Mouse (Mus musculus) CD4-positive helper T cell, adult 2 months (primary cell): ENCODE data around the gene Arhgef17.
A peak's percentile ranks its signal among the peaks of the same experiment; 100 is the strongest.
"Not testable (repeated sequence)": the region's sequence is repeated elsewhere in the genome, so short reads cannot be mapped to it uniquely, and the experiment has no call there.

Experiments used
- DNase-seq: peaks from one replicate; pipeline ENCODE4 v3.0.0-alpha.2; 2012; ENCODE audit warnings: low read depth, missing footprints, low spot score

The Arhgef17 gene

DNA sequence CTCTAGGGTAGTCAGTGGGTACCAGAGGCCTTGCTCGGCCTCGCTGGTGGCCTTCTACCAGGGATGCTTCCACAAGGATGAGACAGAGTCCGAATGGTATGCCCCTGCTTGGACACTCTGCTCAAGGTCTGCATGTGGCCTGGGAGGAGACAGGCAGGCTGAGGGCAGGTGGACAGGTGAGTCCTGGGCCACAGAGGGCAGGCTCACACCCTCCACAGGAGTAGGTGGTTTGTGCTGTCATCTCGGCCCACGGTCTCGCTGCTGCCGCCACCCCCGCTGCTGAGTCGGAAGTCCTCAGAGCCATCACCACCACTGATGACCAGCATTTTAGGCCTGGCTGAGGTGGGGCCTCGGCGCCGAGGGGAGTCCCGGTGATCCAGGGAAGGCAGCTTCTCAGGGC, 58.7 kb downstream of the Arhgef17 start:
- no peak for DNase-seq

DNA sequence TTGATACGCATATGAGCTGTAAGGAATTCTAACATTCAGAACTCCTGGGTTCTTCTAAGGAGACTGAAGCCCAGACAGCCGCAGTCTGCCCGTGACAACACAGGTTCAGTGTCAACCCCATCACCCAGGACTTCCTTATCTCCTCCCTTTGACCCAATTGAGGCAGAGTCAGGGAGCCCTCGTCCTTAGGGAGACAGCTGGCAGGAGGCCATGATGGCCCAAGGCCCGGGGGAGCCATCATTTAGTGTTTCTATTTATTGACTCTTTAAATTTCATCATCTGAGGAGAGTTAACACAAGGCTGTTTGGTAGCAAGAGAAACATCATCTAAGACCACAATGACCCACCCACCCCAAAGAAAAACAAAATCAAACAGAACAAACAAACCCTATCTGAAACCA, 60.0 kb downstream of the Arhgef17 start:
- no peak for DNase-seq

- DNase-seq, result no peak
Observed at GRCm38 (mm10) chr7:100871355-100871754, 60.6 kb downstream of the Arhgef17 start.

DNA sequence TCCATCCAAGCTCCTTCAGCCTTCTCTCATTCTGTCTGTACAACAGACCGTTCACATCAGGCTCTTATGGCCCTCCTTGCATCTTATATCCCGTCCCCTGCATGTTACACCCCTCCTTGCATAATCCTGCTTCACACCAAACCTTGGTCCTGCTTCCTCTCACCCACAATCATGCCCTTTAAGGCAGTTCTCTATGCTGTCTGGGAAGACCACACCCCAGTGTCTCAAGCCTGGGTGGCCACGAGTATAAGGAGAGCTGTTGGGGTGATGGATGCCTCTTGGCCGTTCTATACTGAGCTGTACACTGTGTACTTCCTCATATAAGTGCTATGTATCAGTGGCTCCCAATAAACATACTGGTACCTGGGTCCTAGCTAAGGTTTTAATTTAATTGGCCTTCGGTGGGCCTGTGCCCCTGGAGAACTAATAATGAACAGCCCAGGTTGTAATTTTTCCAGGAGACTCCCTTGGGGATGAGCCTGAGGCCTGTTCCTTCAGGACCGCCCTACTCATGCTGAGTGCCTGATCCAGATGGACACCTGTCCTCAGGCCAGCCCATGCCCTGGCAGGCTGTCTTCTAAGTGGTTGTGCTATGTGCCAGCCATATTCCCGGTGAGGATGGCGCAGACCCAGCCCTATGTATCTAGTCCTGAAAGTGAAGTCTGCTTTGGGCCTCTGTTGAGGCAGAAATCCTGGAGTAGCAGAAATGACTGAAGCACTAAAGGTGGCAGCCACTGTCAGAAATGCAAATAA, 61.9 kb downstream of the Arhgef17 start:
- no peak for DNase-seq

DNA sequence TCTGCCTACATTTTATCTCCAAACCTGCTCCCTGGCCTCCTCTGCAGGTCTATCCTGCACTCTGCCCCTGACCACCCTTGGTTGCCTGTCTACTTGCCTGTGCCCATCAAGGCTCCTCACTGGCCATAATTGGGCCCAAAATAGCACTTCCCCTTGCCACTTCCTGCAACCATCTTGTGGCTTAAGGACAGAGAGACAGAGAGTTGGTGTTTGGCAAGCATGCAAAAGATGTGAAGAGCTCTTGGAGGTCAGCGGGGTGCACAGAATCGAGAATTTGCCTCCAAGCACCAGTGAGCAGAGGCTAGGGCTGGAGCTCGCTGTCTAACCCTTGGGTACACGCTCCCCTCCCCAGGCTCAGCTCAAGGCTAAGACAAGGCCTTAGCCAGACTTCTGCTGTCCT, 63.4 kb downstream of the Arhgef17 start:
- no peak for DNase-seq

DNA sequence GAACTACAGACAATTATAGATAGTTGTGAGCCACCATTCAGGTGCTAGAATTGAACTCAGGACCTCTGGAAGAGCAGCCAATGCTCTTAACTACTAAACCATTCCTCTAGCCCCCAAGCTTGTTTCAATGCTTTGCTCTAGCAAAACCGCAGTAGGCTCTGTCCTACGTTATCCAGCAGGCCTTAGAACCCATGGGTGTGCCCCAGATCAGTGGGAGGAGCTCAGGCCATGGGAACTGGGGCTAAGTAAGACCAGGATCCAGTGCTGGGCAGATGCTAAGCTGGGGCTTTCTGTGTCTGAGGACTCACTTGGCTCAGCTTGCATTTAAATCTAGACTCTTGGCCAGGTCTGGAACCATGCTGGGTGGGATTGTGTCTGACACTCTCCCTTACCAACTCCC, 64.3 kb downstream of the Arhgef17 start:
- no peak for DNase-seq

- peak; percentile 80 for DNase-seq
Observed at GRCm38 (mm10) chr7:100866675-100867074, 65.2 kb downstream of the Arhgef17 start.

DNA sequence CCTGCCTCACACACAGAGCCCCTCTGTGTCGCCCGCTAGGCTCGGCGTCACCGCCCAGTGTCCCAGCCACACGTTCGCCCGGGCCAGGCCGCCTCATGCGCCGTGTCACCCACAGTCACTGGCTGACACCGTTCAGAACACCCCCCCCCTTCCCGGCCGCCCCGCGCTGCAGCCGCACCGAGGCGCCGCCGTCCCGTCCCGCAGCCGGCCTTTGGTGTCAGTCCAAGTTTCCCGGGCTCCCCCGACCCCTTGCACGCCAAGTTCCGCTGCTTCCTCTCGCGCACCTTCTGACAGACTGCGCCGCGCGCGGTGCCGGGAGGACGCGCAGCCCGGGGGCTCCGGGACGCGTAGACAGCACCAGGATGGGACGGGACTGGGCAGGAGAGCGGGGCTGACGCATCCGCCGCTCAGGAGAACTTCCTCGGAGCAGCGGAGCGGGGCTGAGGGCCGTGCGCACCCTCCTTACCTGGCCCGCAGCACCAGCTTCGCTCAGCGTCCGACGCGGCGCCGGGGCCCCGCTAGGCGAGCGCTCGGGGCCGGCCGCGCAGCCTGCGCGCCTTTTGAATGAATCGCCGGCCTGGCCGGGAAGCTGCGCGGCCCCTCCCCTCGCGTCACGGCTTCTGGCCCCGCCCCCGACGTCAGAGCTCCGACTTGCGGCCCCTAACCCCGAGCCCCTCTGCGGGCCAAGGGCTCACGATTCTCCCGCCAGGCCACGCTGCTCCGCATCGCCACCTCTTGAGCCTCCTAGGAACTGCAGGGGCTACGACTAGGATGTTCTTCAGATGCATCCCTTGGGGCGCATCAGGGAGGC, 68.9 kb downstream of the Arhgef17 start, which contains the start of gene Relt:
Gene Relt (minus strand): TSS at position 619 of the 811 bp plus-strand sequence.
- peak; percentile 97 for DNase-seq

DNA sequence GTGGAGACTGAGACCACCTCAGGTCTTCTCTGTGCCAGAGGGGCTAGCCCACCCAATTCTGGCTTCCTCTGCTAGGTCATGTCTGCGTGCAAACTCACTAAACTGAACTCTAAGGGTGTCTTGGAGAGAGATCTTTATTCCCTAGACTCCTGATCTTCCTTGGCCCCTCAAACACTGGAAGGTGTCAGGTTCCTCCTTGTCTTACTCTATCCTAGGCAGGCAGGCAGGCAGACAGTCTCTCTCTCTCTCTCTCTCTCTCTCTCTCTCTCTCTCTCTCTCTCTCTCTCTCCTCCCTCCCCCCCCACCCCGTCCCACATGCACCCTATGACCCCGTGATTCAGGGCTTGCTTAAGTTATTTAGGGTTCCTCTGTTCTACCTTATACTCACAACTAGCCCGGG, 69.6 kb downstream of the Arhgef17 start:
- no peak for DNase-seq

DNA sequence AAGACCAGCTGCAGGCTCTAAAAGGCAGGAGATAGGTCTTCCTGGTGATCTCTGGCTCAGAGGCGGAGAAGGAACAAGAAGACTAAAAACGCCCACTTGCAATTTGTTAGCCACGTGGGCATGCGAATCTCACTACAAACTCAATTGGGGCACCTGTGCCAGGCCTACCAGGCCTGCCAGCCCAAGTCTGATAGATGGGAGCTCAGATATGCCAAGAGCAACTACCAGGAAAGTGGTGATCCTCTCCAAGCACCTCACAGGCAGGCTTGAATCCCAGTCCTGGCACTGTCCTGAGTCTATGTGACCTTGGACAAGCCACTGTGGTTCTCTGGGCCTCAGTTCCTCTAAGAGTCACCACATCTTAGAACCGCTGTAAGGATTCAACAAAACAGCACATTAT, 70.7 kb downstream of the Arhgef17 start:
- DNase-seq, result no peak

DNA sequence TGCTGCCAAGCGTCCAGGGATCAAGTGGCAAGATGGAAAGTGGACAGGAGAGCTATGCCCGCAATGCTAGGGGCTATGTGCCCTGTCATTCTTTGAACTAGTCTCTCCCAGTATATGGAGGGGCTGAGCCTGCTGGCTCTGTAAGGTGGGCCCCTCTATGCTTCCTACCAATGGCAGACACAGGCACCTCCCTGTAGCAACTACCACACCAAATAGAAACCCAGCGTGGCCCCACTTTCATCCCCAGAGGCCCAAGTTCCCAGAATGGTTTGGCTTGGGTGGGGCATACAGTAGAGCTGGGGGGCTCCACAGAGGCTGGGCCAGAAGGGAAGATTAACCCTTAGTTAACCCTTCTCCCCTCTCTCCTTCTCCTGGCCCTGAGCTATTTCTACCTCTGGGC, 71.5 kb downstream of the Arhgef17 start:
- no peak for DNase-seq

GRCm38 (mm10) chr7:100855795-100856573, 75.9 kb downstream of the Arhgef17 start:
- DNase-seq, result peak; percentile 84

DNA sequence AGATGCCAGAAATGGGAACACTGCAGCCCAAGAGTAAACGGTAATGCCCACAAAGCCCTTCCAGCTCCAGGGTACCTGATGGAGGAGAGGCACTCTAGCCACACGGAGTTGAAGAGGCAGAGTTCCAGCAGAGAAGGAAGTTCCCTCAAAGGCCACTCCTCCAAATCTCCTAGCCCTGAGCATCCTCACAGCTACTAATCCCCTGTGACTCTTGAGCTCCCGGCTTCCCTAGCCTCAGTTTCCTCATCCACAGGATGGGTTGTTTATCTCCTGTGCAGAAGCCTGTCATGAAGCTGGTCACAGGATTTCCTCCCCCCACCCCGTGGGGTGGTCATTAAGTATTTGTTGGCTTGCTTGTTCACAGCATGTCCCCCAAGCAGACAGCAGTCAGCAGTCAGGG, 76.6 kb downstream of the Arhgef17 start:
- DNase-seq, result peak; percentile 34

DNA sequence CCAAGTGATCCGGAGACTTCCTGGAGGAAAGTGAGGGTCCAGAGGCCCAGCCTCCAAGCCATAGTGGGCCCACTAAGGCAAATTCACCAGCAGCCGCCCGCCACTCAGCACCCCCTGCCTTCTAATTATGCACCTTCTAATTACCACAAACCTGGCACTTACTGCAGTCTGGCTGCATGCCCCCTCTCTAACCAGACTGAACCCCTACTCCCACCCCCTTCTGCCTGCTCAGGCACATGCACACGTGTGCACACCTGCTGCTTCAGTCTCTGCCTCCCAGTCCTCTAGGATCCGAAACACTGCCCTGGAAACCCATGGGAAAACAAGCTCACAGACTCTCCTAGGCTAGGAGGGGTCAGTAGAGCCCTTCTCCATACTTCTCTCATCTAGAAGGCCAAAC, 77.0 kb downstream of the Arhgef17 start:
- DNase-seq, result no peak

- no peak for DNase-seq
Observed at GRCm38 (mm10) chr7:100854137-100854814, 77.6 kb downstream of the Arhgef17 start.

DNA sequence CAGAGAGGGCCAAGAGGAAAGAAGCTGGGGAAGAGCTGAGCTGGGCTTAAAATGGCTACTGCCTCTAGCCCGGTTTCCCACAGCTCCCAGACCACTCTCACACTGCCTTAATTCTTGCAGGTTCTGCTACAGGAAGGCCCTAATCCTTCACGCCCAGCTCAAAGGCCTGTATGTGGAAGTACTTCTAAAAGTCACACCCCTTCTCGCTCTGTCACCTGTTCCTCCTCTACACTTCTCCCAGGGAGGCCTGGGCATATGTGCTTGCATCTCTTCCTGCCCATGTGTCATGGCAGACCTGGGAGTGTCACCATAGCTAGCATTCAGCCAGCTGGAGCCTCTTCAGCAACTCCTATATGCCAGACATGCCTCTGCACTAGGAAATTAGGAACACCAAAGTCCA, 78.5 kb downstream of the Arhgef17 start:
- DNase-seq, result no peak

GRCm38 (mm10) chr7:100851481-100852356, 80.2 kb downstream of the Arhgef17 start:
- DNase-seq, result no peak

DNA sequence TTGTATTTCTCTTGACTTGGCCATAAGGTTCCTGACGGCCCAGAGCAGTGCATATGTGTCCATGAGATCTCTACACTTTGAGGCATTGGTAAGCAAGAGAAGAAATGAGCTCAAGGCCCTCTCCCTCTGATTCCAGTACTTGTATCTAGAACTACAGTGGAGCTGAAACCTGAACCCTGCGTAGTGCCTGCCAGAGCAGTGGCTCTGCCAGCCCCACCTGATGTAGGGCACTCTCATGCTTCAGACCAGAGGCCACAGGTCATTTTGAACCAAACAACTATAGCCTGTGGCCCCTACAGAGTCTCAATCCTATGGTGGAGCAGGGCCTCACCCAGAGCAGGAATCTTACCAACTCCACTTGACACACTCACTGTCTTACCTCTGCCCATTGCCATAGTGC, 82.4 kb downstream of the Arhgef17 start:
- no peak for DNase-seq

- DNase-seq, result peak; percentile 67
Observed at GRCm38 (mm10) chr7:100848744-100849143, 83.2 kb downstream of the Arhgef17 start.

DNA sequence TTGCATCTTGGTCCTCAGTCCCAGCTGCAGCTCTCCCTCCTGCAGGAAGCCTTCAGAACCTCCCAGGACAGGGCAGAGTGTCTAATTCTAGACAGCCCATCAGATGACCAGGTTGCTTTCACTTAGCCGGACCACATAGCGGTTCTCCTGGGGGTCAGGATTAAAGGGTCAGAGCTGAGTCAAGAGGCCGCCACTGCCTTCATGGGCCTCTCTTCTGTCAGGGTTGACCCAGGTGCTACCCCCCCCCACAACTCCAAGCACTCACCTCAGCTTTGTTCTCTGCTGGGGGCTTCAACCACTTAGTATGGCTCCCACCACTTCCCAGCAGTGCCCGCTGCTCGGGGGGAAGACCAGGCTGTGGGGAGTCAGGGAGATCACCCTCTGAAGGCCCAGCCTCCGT, 84.8 kb downstream of the Arhgef17 start:
- DNase-seq, result no peak

DNA sequence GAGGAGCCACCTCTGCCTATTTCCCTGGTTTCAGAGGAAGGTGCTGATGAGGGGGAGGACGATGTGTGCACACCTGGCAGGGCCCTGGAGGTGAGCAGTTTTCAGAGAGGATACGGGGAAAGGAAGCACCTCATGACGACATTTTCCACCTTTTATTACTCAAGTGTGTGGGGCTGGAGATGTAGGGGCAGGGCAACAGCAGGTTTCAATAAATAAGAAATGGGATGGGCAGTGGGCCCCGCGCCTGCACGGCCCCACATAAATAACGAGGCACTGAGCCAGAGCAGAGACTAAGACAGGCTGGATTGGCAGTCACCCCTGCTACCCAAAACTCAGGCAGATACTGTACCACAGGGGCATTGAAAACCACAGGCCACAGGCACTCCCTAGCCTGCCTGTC, 85.9 kb downstream of the Arhgef17 start:
- DNase-seq, result not testable (repeated sequence)
